Mouse (Mus musculus) ES-E14 (cell line): ENCODE data around the gene Stpg4. TPM values are rescaled to one million over a fixed set of nuclear protein-coding genes. Genes with fewer than 3 reads are reported as not detected.

Experiments
- DNase-seq: peaks from one replicate; pipeline ENCODE4 v3.0.0-alpha.2; 2013; ENCODE audit warnings: low read depth, low spot score
- H3K27ac ChIP-seq: 2 replicates; pipeline ENCODE4 v1.5.1; 2012; ENCODE audit warnings: low read depth, mild to moderate bottlenecking, low read length, moderate library complexity, mixed read lengths; ENCODE audit not compliant: poor library complexity, insufficient read depth, severe bottlenecking
- H3K36me3 ChIP-seq: 2 replicates; pipeline ENCODE4 v1.6.1; 2012; ENCODE audit warnings: mild to moderate bottlenecking, low read length, moderate library complexity, mixed read lengths; ENCODE audit not compliant: control insufficient read depth, poor library complexity, insufficient read depth, severe bottlenecking
- H3K4me1 ChIP-seq, 2 experiments: fragments of 150-350 bp in 1 of 2; sonication (generic) in 1 of 2; 2 replicates each; pipeline ENCODE4 v1.6.1; 2012; ENCODE audit warnings: low read length in 2 of 2, mild to moderate bottlenecking in 1 of 2, mixed read lengths in 1 of 2; ENCODE audit not compliant: control insufficient read depth in 2 of 2, insufficient read depth in 2 of 2, poor library complexity in 1 of 2
- H3K4me3 ChIP-seq, 2 experiments: fragments of 150-350 bp in 1 of 2; sonication (generic) in 1 of 2; 2 replicates each; pipeline ENCODE4 v1.5.1; 2012; ENCODE audit warnings: low read length in 2 of 2, low read depth in 1 of 2, mild to moderate bottlenecking in 1 of 2, mixed read lengths in 1 of 2; ENCODE audit not compliant: insufficient read depth in 1 of 2, poor library complexity in 1 of 2, severe bottlenecking in 1 of 2
- H3K9ac ChIP-seq: 2 replicates; pipeline ENCODE4 v1.6.1; 2012; ENCODE audit warnings: low read depth, mild to moderate bottlenecking, low read length, mixed read lengths; ENCODE audit not compliant: poor library complexity, insufficient read depth, severe bottlenecking
- H3K9me3 ChIP-seq: fragments of 150-350 bp; sonication (generic); 2 replicates; pipeline ENCODE4 v1.6.1; 2012; ENCODE audit warnings: low read depth, mild to moderate bottlenecking, low read length; ENCODE audit not compliant: control insufficient read depth, insufficient read depth
- CHD2 ChIP-seq: IDR thresholded peaks from 2 replicates; pipeline ENCODE4 v1.6.1; 2014; ENCODE audit warnings: mild to moderate bottlenecking, low read depth, low read length, inconsistent platforms
- HCFC1 ChIP-seq: IDR thresholded peaks from 2 replicates; pipeline ENCODE4 v1.6.1; 2012; ENCODE audit warnings: low read length, inconsistent platforms, borderline replicate concordance; ENCODE audit not compliant: insufficient read depth
- MAFK ChIP-seq: IDR thresholded peaks from 2 replicates; pipeline ENCODE4 v1.6.1; 2014; ENCODE audit warnings: mild to moderate bottlenecking, low read depth, low read length, inconsistent platforms; ENCODE audit not compliant: insufficient read depth
- ZC3H11A ChIP-seq: IDR thresholded peaks from 2 replicates; pipeline ENCODE4 v1.6.1; 2012; ENCODE audit warnings: low read depth, mild to moderate bottlenecking, inconsistent platforms, low read length, borderline replicate concordance
- ZNF384 ChIP-seq: IDR thresholded peaks from 2 replicates; pipeline ENCODE4 v1.6.1; 2012; ENCODE audit warnings: low read depth, low read length, inconsistent platforms
- in situ Hi-C, 2 experiments: fragments of 600-800 bp; cut with MboI; formaldehyde crosslinking; loops; one replicate each; pipeline ENCODE4 v1.15.1; 2025; ENCODE audit warnings: low sequenced_read_pairs in 2 of 2, inconsistent platforms in 1 of 2; ENCODE audit not compliant: unreplicated experiment in 2 of 2
- total RNA-seq: library from RNA; depleted of rRNA; stranded (reverse); fragments of 300-350 nt; gene quantifications from 2 replicates; pipeline ENCODE4 v1.2.3, GENCODE M21; 2012

Stpg4 gene
- total RNA-seq, 1 experiment = not detected

- in situ Hi-C loops = no loop called here
- TF ChIP-seq HCFC1 = no peak
- no peak for TF ChIP-seq ZC3H11A
- TF ChIP-seq CHD2 = no peak
- no peak for TF ChIP-seq ZNF384
- TF ChIP-seq MAFK = no peak
- DNase-seq = no peak
- no peaks in the 10 kb centered on the region for H3K9me3 ChIP-seq
- no peak overlapping the region for H3K4me3 ChIP-seq
- H3K27ac ChIP-seq = no peak overlapping the region
- no peak overlapping the region for H3K9ac ChIP-seq
- peaks cover 0 to 3% of the 10 kb centered on the region in 2 experiments; a peak in 2 of 4 replicates for H3K4me1 ChIP-seq
- no peaks in the 10 kb centered on the region for H3K36me3 ChIP-seq
Measured at GRCm38 (mm10) chr17:87453336-87453735, 25.8 kb upstream of the Stpg4 start.

DNA sequence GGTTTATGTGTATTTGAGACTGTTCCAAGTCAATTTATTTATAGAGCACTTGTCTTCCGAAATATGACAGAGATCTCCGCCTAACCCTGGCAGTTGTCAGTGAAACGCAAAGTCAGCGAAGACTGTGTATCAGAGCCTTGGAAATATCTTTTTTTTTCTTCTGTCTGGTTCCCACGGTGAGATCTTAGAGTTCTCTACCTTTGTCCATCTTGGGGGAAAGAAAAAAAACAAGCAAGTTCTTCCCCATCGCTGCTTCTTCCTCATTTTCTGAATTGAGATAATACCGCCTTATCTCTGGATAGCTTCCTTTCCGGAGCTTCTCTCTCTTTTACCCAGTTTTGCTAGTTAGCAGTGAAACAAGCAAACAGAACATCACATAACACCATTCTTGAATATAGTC is 21.3 kb upstream of the Stpg4 start:
- no peak for TF ChIP-seq HCFC1
- no peak for TF ChIP-seq MAFK
- TF ChIP-seq ZC3H11A = no peak
- TF ChIP-seq CHD2 = no peak
- TF ChIP-seq ZNF384 = no peak
- Histone ChIP-seq H3K9me3 (no peaks in the 10 kb centered on the region), H3K36me3 (peaks cover 2% of the 10 kb centered on the region), H3K27ac (no peak overlapping the region), H3K4me1 (peaks cover 0 to 2% of the 10 kb centered on the region in 2 experiments; a peak in 3 of 4 replicates), H3K4me3 (no peak overlapping the region), H3K9ac (no peak overlapping the region)
- no peak for DNase-seq
- in situ Hi-C loops = no loop called here

GRCm38 (mm10) chr17:87448339-87448738 is 20.8 kb upstream of the Stpg4 start:
- H3K36me3 ChIP-seq = peaks cover 2% of the 10 kb centered on the region

DNA sequence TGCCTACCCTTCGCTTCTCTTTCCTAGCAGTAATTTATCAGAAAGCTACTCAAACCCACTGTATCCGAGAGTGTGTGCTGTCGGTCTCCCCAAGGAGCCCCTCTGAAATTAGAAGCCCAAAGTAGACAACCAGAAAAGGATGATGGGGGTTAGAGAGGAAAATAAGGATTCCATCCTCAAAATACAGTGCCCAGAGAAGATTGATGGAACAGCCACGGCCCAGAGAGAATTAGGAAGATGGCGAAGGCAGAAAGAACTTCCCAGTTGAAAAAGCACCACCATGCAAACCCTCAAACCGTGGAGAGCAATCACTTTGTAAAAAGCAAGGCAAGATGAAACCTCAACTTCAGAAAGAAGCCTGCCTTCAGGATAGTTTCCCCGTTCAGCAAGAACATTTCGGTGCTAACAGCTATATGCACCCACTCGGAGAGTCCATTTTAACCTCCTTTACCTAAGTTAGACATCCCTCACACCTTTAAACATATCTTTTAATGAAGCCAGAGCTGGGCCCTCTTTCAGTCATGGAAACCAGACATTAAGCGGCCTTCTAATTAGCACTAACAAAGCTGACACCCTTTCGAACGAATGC is 20.2 kb upstream of the Stpg4 start:
- peak overlapping the region; percentile 93 to 96 for H3K4me3 ChIP-seq
- TF ChIP-seq ZC3H11A (no peak), ZNF384 (no peak), MAFK (no peak), HCFC1 (no peak), CHD2 (no peak)
- H3K9me3 ChIP-seq = no peaks in the 10 kb centered on the region
- H3K27ac ChIP-seq = no peak overlapping the region
- H3K9ac ChIP-seq = peak overlapping the region; percentile 81
- H3K4me1 ChIP-seq = peaks cover 0 to 2% of the 10 kb centered on the region in 2 experiments; a peak in 3 of 4 replicates
- no peak for DNase-seq
- H3K36me3 ChIP-seq = peaks cover 2% of the 10 kb centered on the region
- in situ Hi-C loops = no loop called here

More at GRCm38 (mm10) chr17:87448339-87448738, 20.8 kb upstream of the Stpg4 start:
- Histone ChIP-seq H3K9ac (no peak overlapping the region), H3K4me1 (peaks cover 0 to 2% of the 10 kb centered on the region in 2 experiments; a peak in 3 of 4 replicates), H3K4me3 (no peak overlapping the region), H3K27ac (no peak overlapping the region), H3K9me3 (no peaks in the 10 kb centered on the region)
- no peak for DNase-seq
- TF ChIP-seq MAFK (peak; percentile 74; the same call in 1 of the 2 replicates), ZNF384 (no peak)
- in situ Hi-C loops = no loop called here
